Mouse (Mus musculus) midbrain, embryonic 11.5 days (tissue): ENCODE results near the gene Pou3f1. TPM values are rescaled to one million over a fixed set of nuclear protein-coding genes. Genes with fewer than 3 reads are reported as not detected.

Source experiments
- ATAC-seq: fragments of 200-750 bp; cut with Nextera tagmentation; 2 replicates; pipeline ENCODE4 v1.8.0; 2017; ENCODE audit warnings: moderate TSS enrichment, moderate library complexity; ENCODE audit not compliant: low FRiP score
- DNase-seq: peaks from one replicate; pipeline ENCODE4 v3.0.0; 2015; ENCODE audit warnings: low spot score; ENCODE audit errors: missing footprints
- H3K27ac ChIP-seq: fragments of 300-500 bp; sonication (generic); 2 replicates; pipeline ENCODE4 v1.5.1; 2014; ENCODE audit warnings: low read depth, low read length
- H3K27me3 ChIP-seq: fragments of 300-500 bp; sonication (generic); 2 replicates; pipeline ENCODE4 v1.6.1; 2014; ENCODE audit warnings: mild to moderate bottlenecking, low read length, moderate library complexity, mixed read lengths; ENCODE audit not compliant: control insufficient read depth, insufficient read depth
- H3K36me3 ChIP-seq: fragments of 300-500 bp; sonication (generic); 2 replicates; pipeline ENCODE4 v1.6.1; 2014; ENCODE audit warnings: mild to moderate bottlenecking, low read length, moderate library complexity, mixed read lengths; ENCODE audit not compliant: control insufficient read depth, insufficient read depth
- H3K4me1 ChIP-seq: fragments of 300-500 bp; sonication (generic); 2 replicates; pipeline ENCODE4 v1.6.1; 2014; ENCODE audit warnings: low read length; ENCODE audit not compliant: control insufficient read depth, insufficient read depth
- H3K4me2 ChIP-seq: fragments of 300-500 bp; sonication (generic); 2 replicates; pipeline ENCODE4 v1.6.1; 2014; ENCODE audit warnings: mild to moderate bottlenecking, moderate library complexity
- H3K4me3 ChIP-seq: fragments of 300-500 bp; sonication (generic); 2 replicates; pipeline ENCODE4 v1.5.1; 2014; ENCODE audit warnings: low read depth, low read length
- H3K9ac ChIP-seq: fragments of 300-500 bp; sonication (generic); 2 replicates; pipeline ENCODE4 v1.6.1; 2014; ENCODE audit warnings: low read length
- H3K9me3 ChIP-seq: fragments of 300-500 bp; sonication (generic); 2 replicates; pipeline ENCODE4 v1.6.1; 2016; ENCODE audit warnings: low read length; ENCODE audit not compliant: control insufficient read depth
- WGBS: fragments of 180-500 bp; shearing (Covaris S2); extraction: QIAGEN DNeasy Blood & Tissue Kit; methylation state at CpG from one replicate; pipeline ENCODE4 v1.1.7; 2014; 5-methylcytosine and 5-hydroxymethylcytosine counted together
- polyA plus RNA-seq: library from polyadenylated mRNA; unstranded; fragments of >200 nt; fragmentation: Nextera tagmentation; extraction: Ambion mirVana; gene quantifications from 2 replicates; pipeline ENCODE4 v1.2.1, GENCODE M21; 2014

Gene Pou3f1
- 19.2 and 20.5 TPM in 2 replicates for polyA plus RNA-seq

DNA sequence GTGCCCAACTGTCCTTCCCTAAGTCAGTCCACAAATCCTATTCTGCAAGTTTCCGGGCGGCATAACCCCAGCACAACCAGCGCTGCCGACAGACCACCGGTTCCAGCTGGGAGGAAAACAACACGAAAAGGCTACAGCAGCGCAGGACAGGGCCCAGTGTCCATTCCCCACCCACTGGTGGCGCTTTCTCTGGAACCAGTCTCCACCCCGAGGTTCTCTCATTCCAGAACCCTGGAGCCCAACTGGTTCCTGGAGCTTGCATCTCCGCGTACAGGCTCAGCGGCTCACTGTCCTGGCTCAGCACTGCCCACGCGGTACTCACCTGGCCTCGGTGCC, at the start of gene Pou3f1:
Pou3f1 (plus strand) TSS at position 290 of the 336 bp plus-strand sequence.
- peak within 1 kb of the TSS; percentile 50 for H3K27ac ChIP-seq
- WGBS, result 1% methylated on average over 15 of the region's 15 CpGs
- ATAC-seq (no peak), DNase-seq (no peak)
- no peaks in the 10 kb centered on the region for H3K9me3 ChIP-seq
- peak within 1 kb of the TSS; percentile 88 for H3K4me2 ChIP-seq
- H3K4me3 ChIP-seq, result peak within 1 kb of the TSS; percentile 63
- peaks cover 47% of the 10 kb centered on the region for H3K27me3 ChIP-seq
- H3K9ac ChIP-seq, result peak within 1 kb of the TSS; percentile 80
- H3K36me3 ChIP-seq, result no peaks in the 10 kb centered on the region
- peaks cover 50% of the 10 kb centered on the region for H3K4me1 ChIP-seq

GRCm38 (mm10) chr4:124607166-124607565, 49.4 kb upstream of the Pou3f1 start:
- no peak overlapping the region for H3K4me3 ChIP-seq
- H3K27me3 ChIP-seq, result no peaks in the 10 kb centered on the region; the same call in 1 of the 2 replicates
- H3K36me3 ChIP-seq, result no peaks in the 10 kb centered on the region
- ATAC-seq (no peak), DNase-seq (no peak)
- no peaks in the 10 kb centered on the region for H3K9me3 ChIP-seq
- H3K4me1 ChIP-seq, result no peaks in the 10 kb centered on the region
- WGBS, result 68% methylated on average over 8 of the region's 8 CpGs
- no peak overlapping the region for H3K9ac ChIP-seq
- H3K4me2 ChIP-seq, result no peak overlapping the region
- no peak overlapping the region for H3K27ac ChIP-seq

- no peak for ATAC-seq
- no peaks in the 10 kb centered on the region for H3K9me3 ChIP-seq
- no peaks in the 10 kb centered on the region for H3K27me3 ChIP-seq
- H3K4me3 ChIP-seq, result no peak overlapping the region
- no peak for DNase-seq
- H3K9ac ChIP-seq, result no peak overlapping the region
- 83% methylated on average over 2 of the region's 2 CpGs for WGBS
- H3K27ac ChIP-seq, result no peak overlapping the region
- H3K4me1 ChIP-seq, result peaks cover 4% of the 10 kb centered on the region
- H3K4me2 ChIP-seq, result no peak overlapping the region
- H3K36me3 ChIP-seq, result no peaks in the 10 kb centered on the region
These were observed 46.5 kb upstream of the Pou3f1 start for GRCm38 (mm10) chr4:124610066-124610465.

- H3K9me3 ChIP-seq, result no peaks in the 10 kb centered on the region
- DNase-seq, result no peak
- peaks cover 7% of the 10 kb centered on the region for H3K4me1 ChIP-seq
- ATAC-seq, result no peak
- H3K4me3 ChIP-seq, result no peak within 1 kb of the TSS
- WGBS, result 84% methylated on average over 2 of the region's 2 CpGs
- no peak within 1 kb of the TSS for H3K9ac ChIP-seq
- H3K4me2 ChIP-seq, result no peak within 1 kb of the TSS
- no peak within 1 kb of the TSS for H3K27ac ChIP-seq
- H3K27me3 ChIP-seq, result no peaks in the 10 kb centered on the region
- no peaks in the 10 kb centered on the region for H3K36me3 ChIP-seq
These were observed 45.9 kb upstream of the Pou3f1 start, which contains the start of gene 3100002H09Rik for GRCm38 (mm10) chr4:124610703-124611102. Gene 3100002H09Rik (minus strand): TSS chr4:124610803.

DNA sequence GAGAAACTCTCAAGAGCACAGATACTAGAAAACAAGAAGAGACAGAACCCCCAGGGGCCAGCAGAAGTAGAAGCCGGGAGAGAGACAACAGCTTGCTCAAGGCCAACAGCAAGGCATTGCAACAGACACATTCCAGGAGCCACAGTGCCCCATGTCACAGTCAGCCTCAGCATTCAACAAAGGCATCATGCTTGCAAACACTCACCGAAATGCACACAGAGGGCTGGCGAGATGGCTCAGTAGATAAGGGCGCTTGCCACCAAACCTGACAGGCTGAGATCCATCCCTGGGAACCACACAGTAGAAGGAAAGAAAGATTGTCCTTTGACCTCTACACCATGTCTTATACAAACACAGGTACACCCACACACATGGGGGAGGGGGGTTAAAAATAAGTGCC, 44.8 kb upstream of the Pou3f1 start:
- 84% methylated on average over 4 of the region's 4 CpGs for WGBS
- no peak for DNase-seq

GRCm38 (mm10) chr4:124614189-124614588, 42.4 kb upstream of the Pou3f1 start:
- peaks cover 23% of the 10 kb centered on the region for H3K4me1 ChIP-seq
- no peak for DNase-seq

More for the DNA sequence above, 44.8 kb upstream of the Pou3f1 start:
- no peaks in the 10 kb centered on the region for H3K27me3 ChIP-seq
- no peak overlapping the region for H3K27ac ChIP-seq
- no peaks in the 10 kb centered on the region for H3K36me3 ChIP-seq
- H3K9me3 ChIP-seq, result no peaks in the 10 kb centered on the region
- H3K4me2 ChIP-seq, result no peak overlapping the region
- no peak for ATAC-seq
- H3K4me1 ChIP-seq, result peaks cover 9% of the 10 kb centered on the region
- no peak overlapping the region for H3K9ac ChIP-seq
- H3K4me3 ChIP-seq, result no peak overlapping the region

GRCm38 (mm10) chr4:124615406-124615960, 41.1 kb upstream of the Pou3f1 start:
- Histone ChIP-seq H3K9me3 (no peaks in the 10 kb centered on the region), H3K4me2 (no peak overlapping the region), H3K36me3 (no peaks in the 10 kb centered on the region), H3K27me3 (peaks cover 2% of the 10 kb centered on the region; the same call in 1 of the 2 replicates), H3K4me3 (no peak overlapping the region), H3K27ac (no peak overlapping the region), H3K9ac (no peak overlapping the region), H3K4me1 (peaks cover 23% of the 10 kb centered on the region)
- DNase-seq (no peak), ATAC-seq (no peak)
- 59% methylated on average over 14 of the region's 14 CpGs for WGBS

More at GRCm38 (mm10) chr4:124614189-124614588, 42.4 kb upstream of the Pou3f1 start:
- ATAC-seq, result no peak
- no peak overlapping the region for H3K4me2 ChIP-seq
- H3K9me3 ChIP-seq, result no peaks in the 10 kb centered on the region
- H3K36me3 ChIP-seq, result no peaks in the 10 kb centered on the region
- WGBS, result no CpG with 5 or more reads among the region's 1 CpGs
- H3K4me3 ChIP-seq, result no peak overlapping the region
- peaks cover 1% of the 10 kb centered on the region; the same call in 1 of the 2 replicates for H3K27me3 ChIP-seq
- H3K27ac ChIP-seq, result no peak overlapping the region
- no peak overlapping the region for H3K9ac ChIP-seq

GRCm38 (mm10) chr4:124615986-124616385, 40.6 kb upstream of the Pou3f1 start:
- 68% methylated on average over 9 of the region's 9 CpGs for WGBS
- Histone ChIP-seq H3K9ac (no peak overlapping the region), H3K4me2 (no peak overlapping the region), H3K4me1 (peaks cover 23% of the 10 kb centered on the region), H3K9me3 (no peaks in the 10 kb centered on the region), H3K27ac (peak overlapping the region; percentile 45; the same call in 1 of the 2 replicates), H3K27me3 (peaks cover 2% of the 10 kb centered on the region; the same call in 1 of the 2 replicates), H3K4me3 (no peak overlapping the region), H3K36me3 (no peaks in the 10 kb centered on the region)
- DNase-seq, result no peak
- ATAC-seq, result no peak

DNA sequence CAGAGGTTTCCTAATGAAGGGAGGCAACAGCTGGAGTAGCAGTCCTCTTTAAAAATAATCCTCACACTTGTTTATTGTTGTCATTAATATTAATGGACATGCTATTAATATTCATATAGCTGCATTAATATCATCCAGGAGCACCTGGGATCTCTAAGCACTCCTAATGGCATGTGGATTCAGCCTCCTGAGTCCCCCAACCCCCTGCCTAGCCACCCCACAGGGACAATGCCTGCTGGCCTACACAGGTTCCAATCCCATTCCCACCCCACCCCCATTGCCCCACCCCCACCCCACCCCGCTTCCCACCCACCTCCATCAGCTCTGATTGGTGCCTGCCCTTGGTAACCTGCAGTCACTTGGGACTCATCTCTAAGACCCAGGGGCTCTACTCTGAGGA, 40.0 kb upstream of the Pou3f1 start:
- WGBS, result 31% methylated on average over 1 of the region's 1 CpGs
- ATAC-seq (peak; percentile 11; the same call in 1 of the 2 replicates), DNase-seq (no peak)
- no peaks in the 10 kb centered on the region for H3K36me3 ChIP-seq
- H3K9me3 ChIP-seq, result no peaks in the 10 kb centered on the region
- peaks cover 23% of the 10 kb centered on the region for H3K4me1 ChIP-seq
- no peak overlapping the region for H3K4me2 ChIP-seq
- no peak overlapping the region for H3K27ac ChIP-seq
- H3K9ac ChIP-seq, result no peak overlapping the region
- H3K27me3 ChIP-seq, result peaks cover 2% of the 10 kb centered on the region; the same call in 1 of the 2 replicates
- no peak overlapping the region for H3K4me3 ChIP-seq
